Mouse (Mus musculus): ENCODE results near the gene Mpp1.
"Not testable (repeated sequence)": the region's sequence is repeated elsewhere in the genome, so short reads cannot be mapped to it uniquely, and the experiment has no call there.

- TF ChIP-seq CTCF (IDR thresholded peaks at IDR 0.05; ENCODE audit: borderline replicate concordance, control insufficient read depth, extremely low read depth, insufficient read depth, low read length, poor library complexity); POLR2A (IDR thresholded peaks at IDR 0.05; ENCODE audit: control insufficient read depth, extremely low read depth, insufficient read depth, low read length, poor library complexity): not testable (repeated sequence)
These were observed 12.3 kb upstream of the Mpp1 start for GRCm38 (mm10) chrX:75143124-75143555.
